Mouse (Mus musculus) olfactory bulb, adult 2 months (tissue): Measurements from ENCODE around the gene Ralgapa2. TPM values are rescaled to one million over a fixed set of nuclear protein-coding genes. Genes with fewer than 3 reads are reported as not detected.

Source experiments
- H3K27ac ChIP-seq: fragments of 200-500 bp; 2 replicates; pipeline ENCODE4 v1.5.1; 2012; ENCODE audit warnings: low read depth, low read length; ENCODE audit not compliant: insufficient read depth
- H3K4me1 ChIP-seq: fragments of 200-500 bp; 2 replicates; pipeline ENCODE4 v1.6.1; 2012; ENCODE audit warnings: low read length; ENCODE audit not compliant: control insufficient read depth, insufficient read depth
- H3K4me3 ChIP-seq: fragments of 200-500 bp; 2 replicates; pipeline ENCODE4 v1.5.1; 2012; ENCODE audit warnings: mild to moderate bottlenecking, low read depth, low read length, moderate library complexity; ENCODE audit not compliant: insufficient read depth
- CTCF ChIP-seq: fragments of 200-500 bp; IDR thresholded peaks from 2 replicates; pipeline ENCODE4 v1.5.1; 2012; ENCODE audit warnings: low read depth, mild to moderate bottlenecking, low read length, moderate library complexity; ENCODE audit not compliant: insufficient read depth
- POLR2A ChIP-seq: fragments of 200-500 bp; IDR thresholded peaks from 2 replicates; pipeline ENCODE4 v1.6.1; 2012; ENCODE audit warnings: mild to moderate bottlenecking, low read depth, low read length, moderate library complexity; ENCODE audit not compliant: insufficient read depth
- WGBS: fragments of 180-500 bp; shearing (Covaris S2); methylation state at CpG from one replicate; pipeline ENCODE4 v1.1.7; 2018; 5-methylcytosine and 5-hydroxymethylcytosine counted together
- polyA plus RNA-seq: library from polyadenylated mRNA; stranded (reverse); fragments of >200 nt; gene quantifications from 2 replicates; pipeline ENCODE4 v1.2.4, GENCODE M21; 2012; ENCODE audit warnings: low replicate concordance; ENCODE audit not compliant: missing spikeins, insufficient read depth, insufficient read length

The Ralgapa2 gene
- polyA plus RNA-seq, 1 experiment: not detected

DNA sequence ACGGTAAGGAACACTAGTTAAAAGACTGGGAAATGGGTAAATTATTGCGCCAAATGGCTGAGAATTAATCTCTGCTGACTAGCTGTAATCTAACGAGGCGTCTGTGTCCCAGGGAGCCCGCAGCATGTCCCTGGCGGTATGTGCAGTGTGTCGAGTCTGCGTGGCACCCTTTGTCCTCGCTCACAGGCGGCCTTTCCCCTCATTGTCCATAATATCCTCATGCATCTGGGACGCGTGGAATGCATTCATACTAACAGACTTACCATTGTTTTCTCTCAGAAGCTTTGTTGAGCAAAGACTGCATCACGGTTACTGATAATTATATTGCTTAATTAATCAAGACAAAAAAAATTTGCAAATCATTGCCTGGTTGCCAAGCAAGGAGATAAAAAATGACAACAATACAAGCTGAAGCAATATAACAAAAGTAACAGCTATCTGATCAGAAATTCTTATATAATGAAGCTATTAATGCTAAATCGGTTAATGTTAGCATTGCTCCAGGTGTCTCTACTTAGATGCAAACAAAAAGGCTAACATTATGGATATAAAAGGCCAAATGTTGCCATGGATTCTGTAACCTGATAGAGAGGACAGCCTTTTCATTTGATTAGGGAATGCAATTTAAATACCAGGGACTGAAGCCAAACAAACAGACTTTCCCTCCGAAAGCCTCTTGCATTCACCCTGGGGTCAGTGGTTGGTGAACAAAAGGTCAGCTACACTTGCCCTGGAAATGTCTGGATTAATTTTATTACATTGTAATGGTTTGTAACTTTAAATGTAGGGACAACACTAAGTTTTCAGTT lies 187.0 kb downstream of the Ralgapa2 start:
- TF ChIP-seq POLR2A (no peak), CTCF (no peak)
- Histone ChIP-seq H3K4me3 (no peak overlapping the region), H3K27ac (no peak overlapping the region), H3K4me1 (peaks cover 3% of the 10 kb centered on the region; the same call in 1 of the 2 replicates)
- 62% methylated on average over 15 of the region's 15 CpGs for WGBS

DNA sequence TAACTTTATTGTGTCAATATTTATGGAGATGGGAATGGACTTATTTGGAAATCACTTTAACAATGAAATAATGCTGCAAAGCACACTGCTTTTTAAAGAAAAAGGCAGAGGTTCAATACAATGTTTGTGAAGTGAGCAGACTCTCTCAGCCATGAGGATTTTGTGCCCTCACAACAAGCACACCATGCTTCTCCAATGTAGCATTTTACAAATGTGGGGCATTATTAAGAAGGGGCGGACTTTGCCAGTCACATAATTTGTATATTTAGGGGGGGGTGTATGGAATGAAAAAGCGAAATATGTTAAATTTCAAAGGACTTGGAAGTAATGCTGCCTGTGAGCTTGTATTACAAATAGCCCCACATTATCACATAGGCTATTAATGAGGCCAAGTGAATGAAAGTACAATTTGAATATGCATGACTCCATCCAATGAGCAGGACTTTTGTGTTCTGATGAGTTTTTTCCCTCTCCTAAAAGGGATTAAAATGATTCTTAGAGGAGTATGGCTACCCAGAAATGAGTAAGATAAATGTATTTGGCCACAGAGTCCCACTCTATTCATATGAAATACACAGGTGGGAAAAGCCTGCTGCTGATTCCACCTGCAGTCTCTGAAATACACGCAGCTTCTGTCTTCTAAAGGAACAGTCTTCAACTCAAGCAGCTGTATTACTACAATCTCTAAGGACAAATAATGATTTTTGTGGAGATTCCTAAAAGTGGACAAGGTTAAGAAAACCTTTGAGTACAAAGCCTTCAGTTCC lies 187.8 kb downstream of the Ralgapa2 start:
- Histone ChIP-seq H3K27ac (no peak overlapping the region), H3K4me3 (no peak overlapping the region), H3K4me1 (peaks cover 3% of the 10 kb centered on the region; the same call in 1 of the 2 replicates)
- no peak for TF ChIP-seq CTCF
- no peak for TF ChIP-seq POLR2A
- WGBS: 69% methylated on average over 3 of the region's 3 CpGs

DNA sequence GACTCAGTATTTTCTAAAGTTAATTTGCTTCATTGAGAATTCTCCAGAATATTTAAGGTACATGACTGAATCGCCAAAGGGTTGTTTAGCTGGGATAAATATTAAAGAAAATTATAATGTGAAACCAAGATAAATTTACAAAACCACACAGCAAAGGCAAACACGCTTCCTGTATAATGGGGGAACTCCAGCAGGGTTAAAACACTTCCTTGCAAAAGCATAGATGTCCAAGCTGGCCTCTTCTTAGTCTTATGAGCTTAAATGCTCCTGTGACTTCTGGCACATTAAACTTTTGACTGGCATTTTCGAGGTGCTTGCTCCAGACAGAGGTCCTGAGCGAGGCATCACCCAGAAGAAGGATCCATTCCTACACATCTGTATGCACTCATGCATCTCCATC lies 188.6 kb downstream of the Ralgapa2 start:
- TF ChIP-seq POLR2A: no peak
- TF ChIP-seq CTCF: no peak
- Histone ChIP-seq H3K4me1 (peaks cover 3% of the 10 kb centered on the region; the same call in 1 of the 2 replicates), H3K4me3 (no peak overlapping the region), H3K27ac (no peak overlapping the region)
- WGBS: 85% methylated on average over 4 of the region's 4 CpGs

DNA sequence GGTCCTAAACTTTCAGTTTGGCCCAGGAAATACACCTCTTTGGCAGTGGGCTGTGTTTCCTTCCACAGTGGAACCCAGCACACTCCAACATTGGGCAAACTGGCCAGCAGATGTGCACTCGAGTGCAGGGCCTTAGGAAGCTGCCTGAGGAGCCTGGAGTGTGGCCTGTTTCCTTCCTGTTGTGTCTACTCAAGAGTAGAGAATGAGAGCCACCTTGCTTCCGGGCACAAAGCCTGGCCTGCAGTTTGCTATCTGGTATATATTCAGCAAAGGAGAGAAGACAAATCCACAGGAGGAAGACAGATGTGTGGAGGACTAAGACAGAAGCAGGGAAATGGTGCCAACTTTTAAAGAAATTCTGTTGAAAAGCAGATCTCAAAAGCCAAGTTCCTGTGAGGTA lies 189.4 kb downstream of the Ralgapa2 start:
- TF ChIP-seq CTCF (no peak), POLR2A (no peak)
- 61% methylated on average over 2 of the region's 2 CpGs for WGBS
- H3K4me3 ChIP-seq: no peak overlapping the region
- peaks cover 3% of the 10 kb centered on the region; the same call in 1 of the 2 replicates for H3K4me1 ChIP-seq
- H3K27ac ChIP-seq: no peak overlapping the region

DNA sequence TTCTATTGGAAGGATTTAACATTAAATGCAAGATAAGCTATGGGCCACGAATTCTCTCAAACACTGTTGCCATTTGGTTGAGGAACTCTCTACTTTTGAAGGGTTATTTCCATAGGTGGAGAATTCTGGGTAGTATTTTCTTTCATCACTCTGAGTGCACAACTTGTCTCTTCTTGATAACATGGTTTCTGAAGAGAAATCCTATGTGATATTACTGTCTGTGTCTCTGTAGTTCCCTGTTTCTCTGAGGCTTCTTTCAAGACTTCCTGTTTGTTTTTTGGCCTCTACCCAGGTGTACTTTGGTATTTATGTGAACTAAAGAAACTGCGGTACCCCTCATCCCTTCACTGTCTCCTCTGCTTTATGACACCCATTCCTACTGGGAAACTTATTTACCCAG lies 190.1 kb downstream of the Ralgapa2 start:
- Histone ChIP-seq H3K4me1 (peaks cover 3% of the 10 kb centered on the region; the same call in 1 of the 2 replicates), H3K27ac (no peak overlapping the region), H3K4me3 (no peak overlapping the region)
- TF ChIP-seq CTCF (no peak), POLR2A (no peak)
- 97% methylated on average over 2 of the region's 2 CpGs for WGBS

DNA sequence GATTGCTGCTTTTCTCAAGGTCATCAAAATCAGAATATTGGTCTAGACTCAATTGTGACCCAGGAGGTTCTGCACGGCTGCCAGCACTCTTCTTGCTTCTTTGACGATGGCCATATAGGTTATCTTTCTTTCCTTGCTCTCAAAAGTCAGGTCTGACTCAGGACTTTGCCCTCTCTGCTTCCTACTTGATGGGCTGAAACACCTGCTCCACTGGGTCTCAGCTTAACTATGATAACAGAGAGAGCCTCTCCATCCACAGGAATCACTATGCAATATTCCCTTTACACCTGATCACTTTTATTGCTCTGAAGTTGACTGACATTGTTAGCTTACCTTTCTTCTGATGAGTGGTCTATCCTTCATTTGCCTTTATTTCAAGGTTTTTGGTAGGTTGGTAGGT lies 191.5 kb downstream of the Ralgapa2 start:
- 96% methylated on average over 2 of the region's 2 CpGs for WGBS

DNA sequence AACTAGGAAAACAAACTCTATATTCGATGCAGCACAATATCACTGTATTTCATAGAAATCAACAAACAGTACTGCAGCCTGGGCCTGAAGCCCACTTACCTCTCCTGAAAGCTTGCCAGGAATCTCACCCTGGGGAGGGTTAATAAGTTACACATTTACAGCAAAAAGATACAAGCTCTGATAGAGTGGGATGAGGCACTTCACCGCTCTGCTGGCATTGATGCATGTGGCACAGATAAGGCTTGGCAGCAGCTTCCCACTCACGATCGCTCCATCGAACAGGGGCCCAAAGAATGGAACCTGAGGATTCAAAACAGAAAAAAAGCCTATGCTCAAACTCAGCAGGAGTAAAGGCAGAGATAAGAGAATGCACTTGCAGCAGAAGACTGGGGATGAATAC lies 197.4 kb downstream of the Ralgapa2 start:
- H3K27ac ChIP-seq: no peak overlapping the region
- no peak for TF ChIP-seq CTCF
- no peak for TF ChIP-seq POLR2A
- WGBS: 85% methylated on average over 5 of the region's 5 CpGs
- no peaks in the 10 kb centered on the region for H3K4me1 ChIP-seq
- no peak overlapping the region for H3K4me3 ChIP-seq

More for the DNA sequence above, 191.5 kb downstream of the Ralgapa2 start:
- Histone ChIP-seq H3K4me3 (no peak overlapping the region), H3K27ac (no peak overlapping the region), H3K4me1 (peaks cover 3% of the 10 kb centered on the region; the same call in 1 of the 2 replicates)
- TF ChIP-seq CTCF (no peak), POLR2A (no peak)

DNA sequence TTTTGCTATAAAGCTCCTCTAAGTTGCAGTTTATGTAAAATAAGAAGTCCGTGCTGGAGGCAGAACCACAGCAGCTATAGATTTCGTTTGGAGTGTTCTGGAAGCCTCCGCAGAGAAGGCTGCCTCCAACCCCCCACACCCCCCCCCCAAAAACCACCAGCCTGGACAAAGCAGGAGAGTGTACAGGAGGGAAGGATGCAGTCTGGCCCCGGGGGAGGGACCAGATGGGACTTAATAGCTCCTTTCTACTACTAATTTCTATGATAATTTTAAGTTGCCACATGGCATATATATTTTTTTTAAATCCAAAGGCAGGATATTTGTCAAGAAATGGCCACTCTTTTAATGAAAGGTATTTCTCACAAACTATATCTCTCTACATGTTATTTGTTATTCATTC lies 198.3 kb downstream of the Ralgapa2 start:
- 90% methylated on average over 4 of the region's 4 CpGs for WGBS
- Histone ChIP-seq H3K4me3 (no peak overlapping the region), H3K27ac (no peak overlapping the region), H3K4me1 (no peaks in the 10 kb centered on the region)
- TF ChIP-seq CTCF (no peak), POLR2A (no peak)

DNA sequence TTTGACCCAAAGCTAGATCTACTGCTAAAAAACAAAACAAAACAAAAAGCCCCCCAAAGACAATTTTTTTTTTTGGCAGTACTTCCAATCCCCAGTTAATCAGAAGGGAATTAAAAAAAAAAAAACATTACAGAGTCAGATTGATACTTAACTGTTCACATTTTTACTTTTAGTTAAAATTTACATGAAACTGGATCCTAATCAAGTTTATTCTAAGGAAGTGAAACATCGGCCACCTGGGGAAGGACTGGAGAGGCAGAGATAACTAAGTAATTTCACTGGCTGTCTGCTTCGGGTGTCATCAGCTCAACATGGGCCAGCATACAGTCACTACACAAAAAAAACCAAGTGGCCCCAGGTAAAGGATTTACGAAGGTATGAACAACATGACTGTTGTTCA lies 201.4 kb downstream of the Ralgapa2 start:
- WGBS: 86% methylated on average over 3 of the region's 3 CpGs
- H3K4me3 ChIP-seq: no peak overlapping the region
- no peak overlapping the region for H3K27ac ChIP-seq
- H3K4me1 ChIP-seq: no peaks in the 10 kb centered on the region
- no peak for TF ChIP-seq POLR2A
- TF ChIP-seq CTCF: no peak
